Mouse (Mus musculus): Measurements from ENCODE around the gene Mrpl46. TPM values are rescaled to one million over a fixed set of nuclear protein-coding genes. Genes with fewer than 3 reads are reported as not detected.

Gene Mrpl46
- total and polyA plus RNA-seq, 2 experiments, result 18.6 to 30.2 TPM

DNA sequence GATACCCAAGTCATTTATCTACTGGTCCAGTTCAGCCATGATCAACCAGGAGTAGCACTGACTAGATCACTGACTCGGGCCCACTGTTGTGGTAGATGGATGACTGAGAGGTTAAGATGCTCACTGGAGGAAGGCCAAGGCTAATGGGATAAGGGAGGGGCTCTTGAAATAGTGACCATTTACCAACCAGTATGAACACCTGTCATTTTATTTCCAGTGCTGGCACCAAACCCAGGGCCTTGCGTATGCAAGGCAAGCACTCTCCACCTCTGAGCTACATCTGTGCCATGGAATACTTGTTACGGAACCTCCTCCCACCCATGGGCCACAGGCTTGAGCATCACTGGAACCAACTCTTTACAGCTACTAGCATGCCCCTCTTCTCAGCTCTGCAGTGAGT, 19.5 kb downstream of the Mrpl46 start:
- Histone ChIP-seq H3K27ac (replicated peaks; ENCODE audit: insufficient read depth, low read depth, low read length) (no peak overlapping the region), H3K79me2 (ENCODE audit: control insufficient read depth, insufficient read depth, low read length) (no peaks in the 10 kb centered on the region), H3K9ac (ENCODE audit: low read depth, low read length) (no peak overlapping the region), H3K4me3 (ENCODE audit: insufficient read depth, low read depth, low read length) (no peak overlapping the region), H3K36me3 (ENCODE audit: control insufficient read depth, insufficient read depth, low read length) (no peaks in the 10 kb centered on the region), H3K27me3 (ENCODE audit: control insufficient read depth, insufficient read depth, low read length) (no peaks in the 10 kb centered on the region), H3K4me1 (ENCODE audit: control insufficient read depth, insufficient read depth, low read length) (no peaks in the 10 kb centered on the region)
- TF ChIP-seq POLR2A (IDR thresholded peaks at IDR 0.05; ENCODE audit: extremely low read depth, insufficient read depth, low read length) (no peak), CTCF (IDR thresholded peaks at IDR 0.05; ENCODE audit: low read depth, low read length) (no peak)
- WGBS, result 90% methylated on average over 3 of the region's 3 CpGs
- DNase-seq (ENCODE audit: extremely low read depth, low read depth, low spot score), result no peak

DNA sequence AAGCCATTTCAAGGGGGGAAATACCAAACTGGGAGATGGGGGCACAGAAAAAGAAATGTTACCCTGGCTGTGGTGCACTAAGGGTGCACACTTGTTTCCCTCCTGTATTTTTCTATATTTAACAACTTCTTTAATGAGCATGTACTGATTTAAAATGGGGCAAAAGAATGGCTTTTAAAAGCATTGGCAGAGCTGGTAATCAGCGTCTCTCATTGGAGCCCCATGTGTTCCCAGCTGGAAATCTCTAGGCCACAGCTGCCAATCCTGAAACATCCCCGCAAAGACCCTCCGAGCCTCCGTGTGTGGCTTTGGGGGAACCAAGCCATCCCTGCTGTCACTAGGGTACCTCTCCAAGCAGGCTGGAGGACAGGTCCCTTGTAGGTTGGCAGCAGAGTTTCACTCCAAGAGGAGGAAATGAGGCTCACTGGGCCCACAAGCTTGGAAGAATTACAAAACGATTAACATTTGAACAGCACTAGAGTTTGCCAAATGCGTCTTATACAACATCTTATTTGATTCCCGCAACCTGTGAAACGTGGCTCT, 28.8 kb downstream of the Mrpl46 start:
- WGBS, result 67% methylated on average over 8 of the region's 8 CpGs
- H3K79me2 ChIP-seq (ENCODE audit: control insufficient read depth, insufficient read depth, low read length), result no peaks in the 10 kb centered on the region
- no peak for DNase-seq (ENCODE audit: extremely low read depth, low read depth, low spot score)
- no peaks in the 10 kb centered on the region for H3K27me3 ChIP-seq (ENCODE audit: control insufficient read depth, insufficient read depth, low read length)
- no peaks in the 10 kb centered on the region for H3K36me3 ChIP-seq (ENCODE audit: control insufficient read depth, insufficient read depth, low read length)
- no peak overlapping the region for H3K4me3 ChIP-seq (ENCODE audit: insufficient read depth, low read depth, low read length)
- H3K27ac ChIP-seq (replicated peaks; ENCODE audit: insufficient read depth, low read depth, low read length), result no peak overlapping the region
- no peak overlapping the region for H3K9ac ChIP-seq (ENCODE audit: low read depth, low read length)
- TF ChIP-seq CTCF (IDR thresholded peaks at IDR 0.05; ENCODE audit: low read depth, low read length) (no peak), POLR2A (IDR thresholded peaks at IDR 0.05; ENCODE audit: extremely low read depth, insufficient read depth, low read length) (no peak)
- H3K4me1 ChIP-seq (ENCODE audit: control insufficient read depth, insufficient read depth, low read length), result no peaks in the 10 kb centered on the region

DNA sequence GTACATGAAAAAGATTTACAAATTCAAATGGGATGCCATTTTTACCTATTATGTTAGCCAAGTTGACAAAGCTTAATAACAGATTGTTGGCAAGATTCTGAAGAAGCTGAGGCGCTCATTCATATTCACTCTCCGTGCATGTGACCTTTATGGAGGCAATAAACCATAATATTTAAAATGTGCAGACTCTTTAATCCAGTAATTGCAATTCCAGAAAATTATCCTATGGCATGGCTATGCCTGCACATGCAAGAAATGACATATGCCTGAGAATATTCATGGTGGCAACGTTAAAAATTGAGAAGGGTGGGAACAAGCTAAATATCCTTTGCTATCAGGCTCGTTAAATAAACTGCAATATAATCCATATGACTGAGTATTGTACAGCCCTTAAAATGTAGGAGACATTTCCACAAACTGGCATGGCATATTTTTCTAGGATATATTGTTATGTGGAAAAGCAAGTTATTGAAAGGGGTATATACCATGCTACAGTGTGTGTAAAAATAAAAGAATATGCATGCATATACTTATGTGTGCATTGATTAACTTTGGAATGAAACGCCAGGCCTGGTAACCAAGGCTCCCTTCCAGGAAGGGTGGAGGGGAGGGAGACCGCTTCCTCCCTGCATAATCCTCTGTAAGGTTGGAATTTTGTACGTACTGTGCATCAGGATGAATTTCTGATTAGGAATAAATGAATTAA, 29.4 kb downstream of the Mrpl46 start:
- no peaks in the 10 kb centered on the region for H3K79me2 ChIP-seq (ENCODE audit: control insufficient read depth, insufficient read depth, low read length)
- H3K27ac ChIP-seq (replicated peaks; ENCODE audit: insufficient read depth, low read depth, low read length), result no peak overlapping the region
- 72% methylated on average over 7 of the region's 7 CpGs for WGBS
- H3K4me1 ChIP-seq (ENCODE audit: control insufficient read depth, insufficient read depth, low read length), result no peaks in the 10 kb centered on the region
- H3K4me3 ChIP-seq (ENCODE audit: insufficient read depth, low read depth, low read length), result no peak overlapping the region
- no peaks in the 10 kb centered on the region for H3K27me3 ChIP-seq (ENCODE audit: control insufficient read depth, insufficient read depth, low read length)
- no peak overlapping the region for H3K9ac ChIP-seq (ENCODE audit: low read depth, low read length)
- TF ChIP-seq POLR2A (IDR thresholded peaks at IDR 0.05; ENCODE audit: extremely low read depth, insufficient read depth, low read length) (no peak), CTCF (IDR thresholded peaks at IDR 0.05; ENCODE audit: low read depth, low read length) (no peak)
- no peak for DNase-seq (ENCODE audit: extremely low read depth, low read depth, low spot score)
- H3K36me3 ChIP-seq (ENCODE audit: control insufficient read depth, insufficient read depth, low read length), result no peaks in the 10 kb centered on the region

DNA sequence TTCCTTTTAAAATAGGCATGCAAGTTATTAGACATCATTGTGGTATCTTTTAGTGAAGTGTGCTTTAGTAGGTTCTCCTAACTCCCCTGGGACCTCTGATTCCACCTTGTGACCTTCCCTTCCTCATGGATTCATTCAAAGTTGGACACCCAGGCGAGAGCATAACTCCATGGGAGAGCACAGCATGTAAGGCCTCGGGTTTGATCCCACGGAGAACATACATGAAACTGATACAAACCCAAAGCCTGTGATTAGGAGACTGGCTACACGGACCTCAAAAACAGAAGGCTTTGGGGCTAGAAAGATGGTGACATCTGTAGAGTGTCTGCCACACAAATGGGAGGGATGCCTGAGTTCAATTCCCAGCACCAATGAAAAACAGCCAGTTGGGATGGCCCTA, 30.4 kb downstream of the Mrpl46 start:
- 84% methylated on average over 4 of the region's 4 CpGs for WGBS
- H3K27me3 ChIP-seq (ENCODE audit: control insufficient read depth, insufficient read depth, low read length), result no peaks in the 10 kb centered on the region; the same call in 1 of the 2 replicates
- H3K4me3 ChIP-seq (ENCODE audit: insufficient read depth, low read depth, low read length), result no peak overlapping the region
- H3K79me2 ChIP-seq (ENCODE audit: control insufficient read depth, insufficient read depth, low read length), result no peaks in the 10 kb centered on the region
- no peak for TF ChIP-seq POLR2A (IDR thresholded peaks at IDR 0.05; ENCODE audit: extremely low read depth, insufficient read depth, low read length)
- no peak for TF ChIP-seq CTCF (IDR thresholded peaks at IDR 0.05; ENCODE audit: low read depth, low read length)
- H3K9ac ChIP-seq (ENCODE audit: low read depth, low read length), result no peak overlapping the region
- no peaks in the 10 kb centered on the region for H3K36me3 ChIP-seq (ENCODE audit: control insufficient read depth, insufficient read depth, low read length)
- H3K27ac ChIP-seq (replicated peaks; ENCODE audit: insufficient read depth, low read depth, low read length), result no peak overlapping the region
- no peak for DNase-seq (ENCODE audit: extremely low read depth, low read depth, low spot score)
- H3K4me1 ChIP-seq (ENCODE audit: control insufficient read depth, insufficient read depth, low read length), result no peaks in the 10 kb centered on the region

DNA sequence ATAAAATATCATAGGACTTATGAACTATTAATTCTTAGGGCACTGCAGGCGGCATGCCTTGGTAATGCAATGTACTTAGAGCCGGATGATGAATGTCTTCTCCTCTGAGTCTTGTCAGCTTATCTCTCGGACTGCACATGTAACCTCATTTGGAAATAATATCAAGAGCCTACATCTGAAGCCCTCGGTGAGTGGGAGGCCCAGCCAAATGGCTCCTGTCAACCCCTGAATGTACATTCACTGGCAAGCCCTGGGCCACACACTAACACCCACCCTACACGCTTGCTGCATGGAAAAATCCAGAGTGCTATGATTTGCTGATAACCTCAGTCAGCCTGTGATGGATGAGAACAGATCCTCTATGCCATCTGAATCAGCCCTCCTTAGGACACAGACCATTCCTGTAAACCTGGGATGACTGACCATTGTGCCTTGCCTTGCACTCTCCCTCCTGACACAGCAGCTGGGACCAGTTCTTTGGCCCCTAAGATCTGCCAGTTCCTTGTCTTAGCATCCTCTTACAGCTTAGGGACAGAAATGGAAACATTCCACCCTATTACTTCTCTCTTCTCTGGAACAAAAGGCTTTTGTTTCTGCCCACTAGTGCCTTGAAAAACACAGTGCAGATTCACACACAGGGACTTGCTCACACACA, 39.5 kb downstream of the Mrpl46 start:
- TF ChIP-seq POLR2A (IDR thresholded peaks at IDR 0.05; ENCODE audit: extremely low read depth, insufficient read depth, low read length) (no peak), CTCF (IDR thresholded peaks at IDR 0.05; ENCODE audit: low read depth, low read length) (no peak)
- H3K27me3 ChIP-seq (ENCODE audit: control insufficient read depth, insufficient read depth, low read length), result no peaks in the 10 kb centered on the region; the same call in 1 of the 2 replicates

More for the DNA sequence above, 39.5 kb downstream of the Mrpl46 start:
- Histone ChIP-seq H3K4me1 (ENCODE audit: control insufficient read depth, insufficient read depth, low read length) (no peaks in the 10 kb centered on the region), H3K9ac (ENCODE audit: low read depth, low read length) (no peak overlapping the region), H3K36me3 (ENCODE audit: control insufficient read depth, insufficient read depth, low read length) (no peaks in the 10 kb centered on the region), H3K79me2 (ENCODE audit: control insufficient read depth, insufficient read depth, low read length) (no peaks in the 10 kb centered on the region), H3K4me3 (ENCODE audit: insufficient read depth, low read depth, low read length) (no peak overlapping the region), H3K27ac (replicated peaks; ENCODE audit: insufficient read depth, low read depth, low read length) (no peak overlapping the region)
- 81% methylated on average over 5 of the region's 5 CpGs for WGBS
- no peak for DNase-seq (ENCODE audit: extremely low read depth, low read depth, low spot score)

Measured in liver, adult 2 months (tissue).